Mouse (Mus musculus): ENCODE results near the gene Olfr652. TPM values are rescaled to one million over a fixed set of nuclear protein-coding genes. Genes with fewer than 3 reads are reported as not detected.

Gene Olfr652
- not detected in 2 replicates for polyA plus RNA-seq (2015; fragmentation: Nextera tagmentation; extraction: Ambion mirVana)

- no peak for ATAC-seq
- no peaks in the 10 kb centered on the region for H3K36me3 ChIP-seq
- no peaks in the 10 kb centered on the region for H3K27me3 ChIP-seq
- no peak within 1 kb of the TSS for H3K27ac ChIP-seq
- H3K9me3 ChIP-seq: no peaks in the 10 kb centered on the region
- H3K4me3 ChIP-seq (replicated peaks): no peak within 1 kb of the TSS
- no peaks in the 10 kb centered on the region for H3K4me1 ChIP-seq (replicated peaks)
- no peak within 1 kb of the TSS for H3K9ac ChIP-seq (replicated peaks)
- no peak within 1 kb of the TSS for H3K4me2 ChIP-seq (replicated peaks)
Observed at GRCm38 (mm10) chr7:104560601-104561000, at the start of gene Olfr652. Gene Olfr652 (plus strand): TSS chr7:104560901.

GRCm38 (mm10) chr7:104549833-104550232 is 10.9 kb upstream of the Olfr652 start, which contains the start of gene Olfr651:
Gene Olfr651 (plus strand): TSS chr7:104550133.
- no peak within 1 kb of the TSS for H3K4me2 ChIP-seq (replicated peaks)
- no peaks in the 10 kb centered on the region for H3K4me1 ChIP-seq (replicated peaks)
- H3K27ac ChIP-seq: no peak within 1 kb of the TSS
- H3K36me3 ChIP-seq: no peaks in the 10 kb centered on the region
- H3K9me3 ChIP-seq: no peaks in the 10 kb centered on the region
- H3K27me3 ChIP-seq: no peaks in the 10 kb centered on the region
- WGBS: 84% methylated on average over 5 of the region's 5 CpGs
- no peak within 1 kb of the TSS for H3K4me3 ChIP-seq (replicated peaks)
- ATAC-seq: no peak
- H3K9ac ChIP-seq (replicated peaks): no peak within 1 kb of the TSS

- Histone ChIP-seq H3K4me2 (replicated peaks) (no peak overlapping the region), H3K4me3 (replicated peaks) (no peak overlapping the region), H3K4me1 (replicated peaks) (no peaks in the 10 kb centered on the region), H3K9ac (replicated peaks) (no peak overlapping the region), H3K27me3 (no peaks in the 10 kb centered on the region), H3K27ac (no peak overlapping the region), H3K9me3 (no peaks in the 10 kb centered on the region), H3K36me3 (no peaks in the 10 kb centered on the region)
- WGBS: 77% methylated on average over 1 of the region's 1 CpGs
- no peak for ATAC-seq
Observed at GRCm38 (mm10) chr7:104552700-104553099, 8.0 kb upstream of the Olfr652 start.

GRCm38 (mm10) chr7:104577014-104577413 is 16.3 kb downstream of the Olfr652 start, which contains the start of gene Olfr653:
Gene Olfr653 (plus strand): TSS chr7:104577314.
- H3K4me2 ChIP-seq (replicated peaks): no peak within 1 kb of the TSS
- 81% methylated on average over 2 of the region's 2 CpGs for WGBS
- ATAC-seq: no peak
- H3K27me3 ChIP-seq: no peaks in the 10 kb centered on the region
- no peak within 1 kb of the TSS for H3K9ac ChIP-seq (replicated peaks)
- H3K4me1 ChIP-seq (replicated peaks): no peaks in the 10 kb centered on the region
- no peak within 1 kb of the TSS for H3K4me3 ChIP-seq (replicated peaks)
- no peaks in the 10 kb centered on the region for H3K9me3 ChIP-seq
- no peaks in the 10 kb centered on the region for H3K36me3 ChIP-seq
- no peak within 1 kb of the TSS for H3K27ac ChIP-seq

GRCm38 (mm10) chr7:104580846-104581245 is 20.1 kb downstream of the Olfr652 start:
- H3K9ac ChIP-seq (replicated peaks): no peak overlapping the region
- no peaks in the 10 kb centered on the region for H3K27me3 ChIP-seq
- no peaks in the 10 kb centered on the region for H3K9me3 ChIP-seq
- no peak overlapping the region for H3K4me2 ChIP-seq (replicated peaks)
- WGBS: 93% methylated on average over 4 of the region's 4 CpGs
- no peaks in the 10 kb centered on the region for H3K4me1 ChIP-seq (replicated peaks)
- no peak overlapping the region for H3K27ac ChIP-seq
- no peak overlapping the region for H3K4me3 ChIP-seq (replicated peaks)
- no peak for ATAC-seq
- no peaks in the 10 kb centered on the region for H3K36me3 ChIP-seq

- no peak overlapping the region for H3K9ac ChIP-seq (replicated peaks)
- H3K9me3 ChIP-seq: no peaks in the 10 kb centered on the region
- no peaks in the 10 kb centered on the region for H3K4me1 ChIP-seq (replicated peaks)
- no peak overlapping the region for H3K27ac ChIP-seq
- H3K27me3 ChIP-seq: no peaks in the 10 kb centered on the region
- no peak overlapping the region for H3K4me3 ChIP-seq (replicated peaks)
- no peaks in the 10 kb centered on the region for H3K36me3 ChIP-seq
- WGBS: 93% methylated on average over 4 of the region's 4 CpGs
- H3K4me2 ChIP-seq (replicated peaks): no peak overlapping the region
- ATAC-seq: no peak
Observed at GRCm38 (mm10) chr7:104581429-104581828, 20.7 kb downstream of the Olfr652 start.

- no peaks in the 10 kb centered on the region for H3K36me3 ChIP-seq
- H3K4me1 ChIP-seq (replicated peaks): no peaks in the 10 kb centered on the region
- no peak for ATAC-seq
- 91% methylated on average over 4 of the region's 4 CpGs for WGBS
- no peaks in the 10 kb centered on the region for H3K27me3 ChIP-seq
- no peaks in the 10 kb centered on the region for H3K9me3 ChIP-seq
- no peak within 1 kb of the TSS for H3K4me3 ChIP-seq (replicated peaks)
- no peak within 1 kb of the TSS for H3K9ac ChIP-seq (replicated peaks)
- no peak within 1 kb of the TSS for H3K27ac ChIP-seq
- H3K4me2 ChIP-seq (replicated peaks): no peak within 1 kb of the TSS
Observed at GRCm38 (mm10) chr7:104586725-104587124, 26.0 kb downstream of the Olfr652 start, which contains the start of gene Olfr654. Gene Olfr654 (plus strand): TSS chr7:104587025.

- WGBS: 90% methylated on average over 5 of the region's 5 CpGs
- H3K4me1 ChIP-seq (replicated peaks): no peaks in the 10 kb centered on the region
- H3K9ac ChIP-seq (replicated peaks): no peak overlapping the region
- ATAC-seq: no peak
- no peaks in the 10 kb centered on the region for H3K27me3 ChIP-seq
- no peak overlapping the region for H3K4me2 ChIP-seq (replicated peaks)
- no peaks in the 10 kb centered on the region for H3K9me3 ChIP-seq
- no peaks in the 10 kb centered on the region for H3K36me3 ChIP-seq
- H3K27ac ChIP-seq: no peak overlapping the region
- no peak overlapping the region for H3K4me3 ChIP-seq (replicated peaks)
Observed at GRCm38 (mm10) chr7:104588274-104588673, 27.6 kb downstream of the Olfr652 start.

GRCm38 (mm10) chr7:104601679-104602078 is 41.0 kb downstream of the Olfr652 start, which contains the start of gene Olfr655:
Gene Olfr655 (minus strand): TSS chr7:104601779.
- H3K9ac ChIP-seq (replicated peaks): no peak within 1 kb of the TSS
- H3K9me3 ChIP-seq: no peaks in the 10 kb centered on the region
- no peak within 1 kb of the TSS for H3K4me2 ChIP-seq (replicated peaks)
- H3K4me3 ChIP-seq (replicated peaks): no peak within 1 kb of the TSS
- no peaks in the 10 kb centered on the region for H3K27me3 ChIP-seq
- ATAC-seq: no peak
- no peaks in the 10 kb centered on the region for H3K36me3 ChIP-seq
- 95% methylated on average over 2 of the region's 2 CpGs for WGBS
- H3K27ac ChIP-seq: no peak within 1 kb of the TSS
- H3K4me1 ChIP-seq (replicated peaks): no peaks in the 10 kb centered on the region

- 1% methylated on average over 3 of the region's 3 CpGs for WGBS
- no peaks in the 10 kb centered on the region for H3K27me3 ChIP-seq
- no peaks in the 10 kb centered on the region for H3K9me3 ChIP-seq
- no peak for ATAC-seq
- H3K4me3 ChIP-seq (replicated peaks): no peak overlapping the region
- no peaks in the 10 kb centered on the region for H3K4me1 ChIP-seq (replicated peaks)
- no peaks in the 10 kb centered on the region for H3K36me3 ChIP-seq
- H3K4me2 ChIP-seq (replicated peaks): no peak overlapping the region
- H3K9ac ChIP-seq (replicated peaks): no peak overlapping the region
- H3K27ac ChIP-seq: no peak overlapping the region
Observed at GRCm38 (mm10) chr7:104603173-104603572, 42.5 kb downstream of the Olfr652 start.

GRCm38 (mm10) chr7:104604727-104605126 is 44.0 kb downstream of the Olfr652 start:
- ATAC-seq: no peak
- Histone ChIP-seq H3K9ac (replicated peaks) (no peak overlapping the region), H3K36me3 (no peaks in the 10 kb centered on the region), H3K4me3 (replicated peaks) (no peak overlapping the region), H3K9me3 (no peaks in the 10 kb centered on the region), H3K4me2 (replicated peaks) (no peak overlapping the region), H3K4me1 (replicated peaks) (no peaks in the 10 kb centered on the region), H3K27ac (no peak overlapping the region), H3K27me3 (no peaks in the 10 kb centered on the region)

- WGBS: 63% methylated on average over 4 of the region's 4 CpGs
- no peaks in the 10 kb centered on the region for H3K4me1 ChIP-seq (replicated peaks)
- no peak within 1 kb of the TSS for H3K9ac ChIP-seq (replicated peaks)
- no peaks in the 10 kb centered on the region for H3K27me3 ChIP-seq
- H3K4me2 ChIP-seq (replicated peaks): no peak within 1 kb of the TSS
- no peak for ATAC-seq
- H3K36me3 ChIP-seq: no peaks in the 10 kb centered on the region
- no peak within 1 kb of the TSS for H3K27ac ChIP-seq
- no peaks in the 10 kb centered on the region for H3K9me3 ChIP-seq
- no peak within 1 kb of the TSS for H3K4me3 ChIP-seq (replicated peaks)
Observed at GRCm38 (mm10) chr7:104613655-104614054, 53.0 kb downstream of the Olfr652 start, which contains the start of gene Olfr656. Gene Olfr656 (plus strand): TSS chr7:104613955.

All from midbrain, embryonic 13.5 days (tissue).